Mouse (Mus musculus): ENCODE measurements around the gene Mrpl10.

DNA sequence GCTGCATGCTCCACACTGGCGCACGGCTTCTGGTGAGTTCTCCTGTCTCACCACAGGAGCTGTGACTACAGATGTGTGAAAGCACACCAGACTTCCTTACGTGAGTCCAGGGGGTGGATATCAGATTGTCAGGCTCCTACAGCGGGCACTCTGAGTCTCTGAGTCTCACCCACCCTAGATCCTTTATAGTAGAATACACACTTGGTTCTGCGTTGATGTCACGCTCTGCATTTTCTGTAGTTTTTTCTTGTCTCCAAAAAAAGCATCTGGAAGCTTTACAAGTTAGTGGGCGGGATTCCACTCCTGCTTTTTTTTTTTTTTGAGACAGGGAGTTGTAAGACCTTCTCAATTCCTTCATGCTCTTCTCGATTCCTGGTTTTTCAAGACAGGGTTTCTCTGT is 3.5 kb downstream of the Mrpl10 start:
- no peak for TF ChIP-seq CTCF (IDR thresholded peaks at IDR 0.05)
- TF ChIP-seq EP300 (IDR thresholded peaks at IDR 0.05), result no peak

Measured in lung, postnatal 0 days (tissue).